Mouse (Mus musculus) neural tube, embryonic 11.5 days (tissue): ENCODE results near the gene Nek7. TPM values are rescaled to one million over a fixed set of nuclear protein-coding genes. Genes with fewer than 3 reads are reported as not detected.
A peak's percentile ranks its signal among the peaks of the same experiment; 100 is the strongest.

Experiments used
- ATAC-seq: fragments of 200-750 bp; cut with Nextera tagmentation; 2 replicates; pipeline ENCODE4 v1.8.0; 2017; ENCODE audit warnings: moderate number of reproducible peaks, mild to moderate bottlenecking, moderate TSS enrichment, moderate library complexity; ENCODE audit not compliant: insufficient read depth, low FRiP score, low TSS enrichment
- DNase-seq: peaks from one replicate; pipeline ENCODE4 v3.0.0-alpha.2; 2015; ENCODE audit warnings: low spot score
- H3K27ac ChIP-seq: fragments of 300-500 bp; sonication (generic); 2 replicates; pipeline ENCODE4 v1.5.1; 2014; ENCODE audit warnings: low read depth, mild to moderate bottlenecking, low read length
- H3K27me3 ChIP-seq: fragments of 300-500 bp; sonication (generic); 2 replicates; pipeline ENCODE4 v1.6.1; 2014; ENCODE audit warnings: mild to moderate bottlenecking, low read length, mixed read lengths; ENCODE audit not compliant: control insufficient read depth, insufficient read depth
- H3K36me3 ChIP-seq: fragments of 300-500 bp; sonication (generic); 2 replicates; pipeline ENCODE4 v1.6.1; 2014; ENCODE audit warnings: mild to moderate bottlenecking, low read length, moderate library complexity, mixed read lengths; ENCODE audit not compliant: control insufficient read depth, insufficient read depth
- H3K4me1 ChIP-seq: fragments of 300-500 bp; sonication (generic); 2 replicates; pipeline ENCODE4 v1.6.1; 2014; ENCODE audit warnings: low read length, mixed read lengths; ENCODE audit not compliant: control insufficient read depth, insufficient read depth
- H3K4me2 ChIP-seq: fragments of 300-500 bp; sonication (generic); 2 replicates; pipeline ENCODE4 v1.6.1; 2014; ENCODE audit warnings: low read depth, mild to moderate bottlenecking, moderate library complexity
- H3K4me3 ChIP-seq: fragments of 300-500 bp; sonication (generic); 2 replicates; pipeline ENCODE4 v1.5.1; 2014; ENCODE audit warnings: low read depth, low read length
- H3K9ac ChIP-seq: fragments of 300-500 bp; sonication (generic); 2 replicates; pipeline ENCODE4 v1.6.1; 2014; ENCODE audit warnings: mild to moderate bottlenecking, low read length
- H3K9me3 ChIP-seq: fragments of 300-500 bp; sonication (generic); 2 replicates; pipeline ENCODE4 v1.6.1; 2016; ENCODE audit warnings: low read length; ENCODE audit not compliant: control insufficient read depth
- WGBS: fragments of 180-500 bp; shearing (Covaris S2); extraction: QIAGEN DNeasy Blood & Tissue Kit; methylation state at CpG from one replicate; pipeline ENCODE4 v1.1.7; 2014; 5-methylcytosine and 5-hydroxymethylcytosine counted together
- polyA plus RNA-seq: library from polyadenylated mRNA; unstranded; fragments of >200 nt; fragmentation: Nextera tagmentation; extraction: Ambion mirVana; gene quantifications from 2 replicates; pipeline ENCODE4 v1.2.1, GENCODE M21; 2014

The Nek7 gene
- polyA plus RNA-seq, 1 experiment from 2014 or later = 23.4 TPM

DNA sequence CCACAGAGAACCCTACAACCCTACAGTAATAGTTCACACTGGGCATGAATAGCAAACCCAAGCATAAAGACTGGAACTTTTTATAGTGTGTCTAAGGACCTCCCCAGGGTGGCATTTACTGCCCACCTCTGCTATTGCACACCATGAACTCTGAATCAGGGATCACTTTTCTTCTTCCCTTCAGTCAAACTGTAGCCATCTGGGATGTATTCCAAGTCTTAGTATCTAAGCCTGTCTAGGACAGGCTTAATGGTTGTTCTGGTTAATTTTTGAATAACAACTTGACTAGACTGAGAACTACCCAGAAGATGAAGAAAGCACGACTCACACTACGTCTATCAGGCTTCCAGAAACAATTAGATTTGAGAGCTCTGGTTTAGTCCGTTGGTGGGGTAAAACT, 8.5 kb upstream of the Nek7 start:
- Histone ChIP-seq H3K4me3 (no peak overlapping the region), H3K27me3 (no peaks in the 10 kb centered on the region), H3K27ac (no peak overlapping the region), H3K9me3 (no peaks in the 10 kb centered on the region), H3K4me1 (no peaks in the 10 kb centered on the region), H3K36me3 (no peaks in the 10 kb centered on the region), H3K9ac (no peak overlapping the region), H3K4me2 (no peak overlapping the region)
- WGBS = 84% methylated on average over 3 of the region's 3 CpGs
- ATAC-seq = no peak
- DNase-seq = no peak

DNA sequence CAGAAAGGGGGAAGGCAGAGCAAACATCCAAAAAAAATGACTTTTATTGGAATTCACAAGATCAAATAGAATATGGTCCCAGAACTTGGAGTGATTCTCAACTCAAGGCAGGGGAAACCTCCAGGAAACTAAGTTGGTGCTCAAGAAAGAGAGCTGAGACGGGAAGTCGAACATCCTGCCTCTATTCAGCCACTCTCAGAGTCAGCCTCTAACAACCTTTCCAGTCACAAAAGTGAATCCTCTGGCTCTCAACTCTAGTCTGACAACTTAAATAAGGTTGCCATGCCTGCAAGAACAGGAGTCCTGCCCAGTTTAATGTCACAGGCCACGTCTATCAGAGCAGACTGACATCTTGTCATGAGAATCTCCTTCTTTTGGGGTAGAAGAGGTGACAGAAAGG, 7.9 kb upstream of the Nek7 start:
- H3K4me2 ChIP-seq = no peak overlapping the region
- no peaks in the 10 kb centered on the region for H3K9me3 ChIP-seq
- no peaks in the 10 kb centered on the region for H3K36me3 ChIP-seq
- no peaks in the 10 kb centered on the region for H3K4me1 ChIP-seq
- no peak overlapping the region for H3K27ac ChIP-seq
- no peak overlapping the region for H3K4me3 ChIP-seq
- DNase-seq = no peak
- 83% methylated on average over 3 of the region's 3 CpGs for WGBS
- ATAC-seq = no peak
- H3K27me3 ChIP-seq = no peaks in the 10 kb centered on the region
- H3K9ac ChIP-seq = no peak overlapping the region

DNA sequence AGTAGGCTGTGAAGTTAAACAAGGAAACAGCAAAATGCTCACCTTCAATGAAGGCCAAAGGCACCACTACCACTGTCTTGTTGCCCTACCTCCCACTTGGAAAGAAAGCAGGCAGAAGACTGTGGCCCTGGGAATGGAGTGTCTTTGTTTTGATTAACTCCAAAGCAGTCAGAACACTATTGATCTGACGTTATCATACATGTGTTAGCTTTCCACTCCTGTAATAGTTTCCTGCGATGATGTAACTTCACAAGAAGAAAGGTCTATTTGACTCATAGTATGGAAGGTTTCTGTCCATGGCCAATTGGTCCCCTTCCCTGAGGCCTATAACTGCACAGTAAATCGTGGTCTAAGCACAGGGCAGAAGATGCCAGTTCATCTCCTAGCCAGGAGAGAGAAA, 6.3 kb upstream of the Nek7 start:
- H3K36me3 ChIP-seq = no peaks in the 10 kb centered on the region
- no peak overlapping the region for H3K4me2 ChIP-seq
- no peak for ATAC-seq
- H3K4me3 ChIP-seq = no peak overlapping the region
- H3K27me3 ChIP-seq = no peaks in the 10 kb centered on the region
- DNase-seq = no peak
- 86% methylated on average over 3 of the region's 3 CpGs for WGBS
- H3K4me1 ChIP-seq = no peaks in the 10 kb centered on the region
- H3K9ac ChIP-seq = no peak overlapping the region
- H3K9me3 ChIP-seq = no peaks in the 10 kb centered on the region
- no peak overlapping the region for H3K27ac ChIP-seq

DNA sequence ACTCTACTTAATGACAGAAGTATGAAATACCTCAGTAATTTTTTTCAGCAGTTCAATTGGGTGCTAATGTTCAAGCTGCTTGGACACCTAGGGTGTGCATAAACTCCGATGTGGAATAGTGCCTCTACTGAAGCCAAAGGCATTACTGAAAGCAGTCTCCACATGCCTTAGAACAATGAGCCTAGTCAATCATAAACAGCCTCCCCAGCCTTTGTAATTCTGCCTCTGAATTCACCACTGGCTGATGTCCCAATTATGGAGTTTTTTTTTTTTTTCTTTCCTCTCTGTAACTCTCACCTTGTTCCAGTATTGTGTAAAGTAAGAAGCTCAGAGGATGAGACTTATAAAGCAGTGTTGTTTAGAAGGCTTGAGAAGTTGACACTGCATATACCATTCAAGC, 3.9 kb upstream of the Nek7 start:
- no peak for DNase-seq
- H3K9ac ChIP-seq = no peak overlapping the region
- H3K4me2 ChIP-seq = no peak overlapping the region
- H3K4me1 ChIP-seq = no peaks in the 10 kb centered on the region
- H3K9me3 ChIP-seq = no peaks in the 10 kb centered on the region
- no peak overlapping the region for H3K4me3 ChIP-seq
- H3K36me3 ChIP-seq = no peaks in the 10 kb centered on the region
- H3K27ac ChIP-seq = no peak overlapping the region
- WGBS = 41% methylated on average over 1 of the region's 1 CpGs
- no peak for ATAC-seq
- H3K27me3 ChIP-seq = no peaks in the 10 kb centered on the region

DNA sequence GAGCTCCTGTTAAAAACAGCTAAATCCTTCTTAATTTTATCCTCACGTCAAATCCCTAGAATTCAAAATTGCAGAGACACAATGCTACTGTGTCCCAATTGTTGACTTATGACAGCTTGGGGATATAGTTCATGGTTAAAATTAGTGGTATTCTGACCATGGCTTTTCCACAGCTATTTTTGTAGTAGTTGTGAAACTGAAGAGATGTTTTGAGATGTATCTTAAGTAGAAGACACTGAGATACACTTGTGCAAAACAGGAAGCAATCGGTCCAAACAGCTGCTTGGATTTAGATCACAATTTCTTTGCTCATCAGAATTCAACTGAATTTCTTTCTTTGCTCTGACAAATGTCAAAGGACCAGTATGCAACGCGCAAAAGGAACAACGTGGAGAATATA, 2.9 kb upstream of the Nek7 start:
- Histone ChIP-seq H3K36me3 (no peaks in the 10 kb centered on the region), H3K27me3 (no peaks in the 10 kb centered on the region), H3K9ac (no peak overlapping the region), H3K4me1 (no peaks in the 10 kb centered on the region), H3K27ac (no peak overlapping the region), H3K4me2 (no peak overlapping the region), H3K9me3 (no peaks in the 10 kb centered on the region), H3K4me3 (no peak overlapping the region)
- no peak for ATAC-seq
- 87% methylated on average over 5 of the region's 5 CpGs for WGBS
- DNase-seq = no peak

DNA sequence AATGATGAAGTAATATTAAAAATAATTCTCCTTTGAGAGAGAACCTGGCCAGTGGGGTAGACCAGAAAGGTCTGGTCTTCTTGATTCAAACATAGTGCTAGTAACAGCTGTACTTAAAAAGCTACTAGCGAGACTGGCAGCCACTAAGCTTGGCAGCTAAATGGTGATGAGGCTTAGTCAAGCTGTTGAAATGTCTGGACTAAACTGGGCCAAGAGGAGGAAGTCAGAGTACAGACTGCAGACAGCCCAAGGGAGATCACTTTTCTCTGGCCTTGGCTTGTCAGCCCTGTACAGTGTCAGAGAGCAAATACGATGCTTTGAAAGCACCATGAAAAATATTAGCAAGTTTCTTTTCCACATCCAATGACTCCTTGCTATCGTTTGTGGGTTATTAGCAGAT, 2.5 kb upstream of the Nek7 start:
- no peak overlapping the region for H3K9ac ChIP-seq
- H3K4me3 ChIP-seq = no peak overlapping the region
- no peak for ATAC-seq
- no peak overlapping the region for H3K4me2 ChIP-seq
- H3K4me1 ChIP-seq = no peaks in the 10 kb centered on the region
- H3K27me3 ChIP-seq = no peaks in the 10 kb centered on the region
- WGBS = 86% methylated on average over 3 of the region's 3 CpGs
- H3K9me3 ChIP-seq = no peaks in the 10 kb centered on the region
- DNase-seq = no peak
- H3K36me3 ChIP-seq = no peaks in the 10 kb centered on the region
- no peak overlapping the region for H3K27ac ChIP-seq

DNA sequence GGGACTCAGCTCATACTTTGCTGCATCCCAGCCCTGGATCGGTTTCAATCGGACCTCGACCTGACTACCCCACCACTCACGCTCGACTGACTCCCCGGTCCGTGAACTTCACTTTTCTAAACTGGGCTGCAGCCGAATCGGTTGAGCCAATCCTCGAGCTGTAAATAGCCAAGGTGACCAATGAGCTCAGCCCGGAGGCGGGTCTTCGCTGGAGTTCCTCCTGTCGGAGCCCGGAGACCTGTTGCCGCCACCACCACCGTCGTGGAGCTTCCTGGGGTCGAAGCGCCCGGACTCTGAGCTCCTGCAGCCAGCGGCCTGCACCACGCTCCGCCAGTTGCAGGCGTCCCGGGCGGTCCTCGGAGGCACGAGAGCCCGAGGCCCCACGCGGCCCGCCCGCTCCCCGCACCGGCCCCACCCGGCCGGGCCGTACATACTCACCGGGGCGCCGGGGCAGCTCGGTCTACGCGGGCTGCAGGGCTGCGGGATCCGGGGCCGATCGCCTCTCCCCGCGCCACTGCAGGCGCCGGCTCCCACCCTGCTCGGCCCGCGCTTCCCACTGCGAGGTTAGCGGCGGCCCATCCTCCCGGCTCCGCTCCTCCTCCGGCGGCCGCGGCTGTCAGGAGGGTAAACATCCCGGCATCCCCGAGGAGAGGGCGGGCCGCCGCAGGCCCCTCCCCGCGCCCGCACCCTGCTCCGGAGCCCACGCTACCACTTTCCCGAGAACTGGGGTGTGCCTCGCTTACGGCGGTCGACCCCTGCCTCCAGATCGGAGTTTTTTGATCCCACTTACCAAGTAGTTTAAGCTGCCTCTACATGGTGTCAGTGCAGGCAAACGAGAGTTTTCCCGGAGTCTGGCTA, 598 bp downstream of the Nek7 start:
- Histone ChIP-seq H3K4me2 (peak overlapping the region; percentile 41), H3K4me1 (no peaks in the 10 kb centered on the region), H3K27me3 (no peaks in the 10 kb centered on the region), H3K9ac (peak overlapping the region; percentile 79), H3K9me3 (no peaks in the 10 kb centered on the region), H3K4me3 (peak overlapping the region; percentile 95), H3K36me3 (no peaks in the 10 kb centered on the region), H3K27ac (peak overlapping the region; percentile 83)
- peak; percentile 94 for DNase-seq
- peak; percentile 96 for ATAC-seq
- WGBS = under 1% methylated on average over 80 of the region's 83 CpGs

DNA sequence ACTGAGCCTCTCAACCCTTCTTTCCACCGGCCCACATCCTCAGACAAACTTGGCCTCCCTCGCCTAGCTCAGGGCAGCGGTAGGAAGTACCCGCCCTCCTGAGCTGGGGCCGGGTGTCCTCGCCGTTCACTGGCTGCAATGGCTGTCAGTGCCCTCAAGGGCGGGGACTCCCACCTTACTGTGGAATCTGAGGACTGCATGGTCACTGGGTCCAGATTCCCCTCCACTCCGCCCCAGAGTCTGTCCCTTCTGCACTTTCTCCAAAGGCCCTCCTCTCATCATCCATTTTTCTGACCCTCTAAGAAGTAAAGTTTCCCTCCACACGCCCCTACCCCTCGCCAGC, 2.0 kb downstream of the Nek7 start:
- H3K4me3 ChIP-seq = peak overlapping the region; percentile 95
- no peaks in the 10 kb centered on the region for H3K36me3 ChIP-seq
- no peaks in the 10 kb centered on the region for H3K4me1 ChIP-seq
- H3K9ac ChIP-seq = peak overlapping the region; percentile 22; the same call in 1 of the 2 replicates
- under 1% methylated on average over 11 of the region's 11 CpGs for WGBS
- H3K4me2 ChIP-seq = peak overlapping the region; percentile 41
- H3K9me3 ChIP-seq = no peaks in the 10 kb centered on the region
- peak; percentile 86 for DNase-seq
- ATAC-seq = peak; percentile 80
- H3K27me3 ChIP-seq = no peaks in the 10 kb centered on the region
- H3K27ac ChIP-seq = no peak overlapping the region

DNA sequence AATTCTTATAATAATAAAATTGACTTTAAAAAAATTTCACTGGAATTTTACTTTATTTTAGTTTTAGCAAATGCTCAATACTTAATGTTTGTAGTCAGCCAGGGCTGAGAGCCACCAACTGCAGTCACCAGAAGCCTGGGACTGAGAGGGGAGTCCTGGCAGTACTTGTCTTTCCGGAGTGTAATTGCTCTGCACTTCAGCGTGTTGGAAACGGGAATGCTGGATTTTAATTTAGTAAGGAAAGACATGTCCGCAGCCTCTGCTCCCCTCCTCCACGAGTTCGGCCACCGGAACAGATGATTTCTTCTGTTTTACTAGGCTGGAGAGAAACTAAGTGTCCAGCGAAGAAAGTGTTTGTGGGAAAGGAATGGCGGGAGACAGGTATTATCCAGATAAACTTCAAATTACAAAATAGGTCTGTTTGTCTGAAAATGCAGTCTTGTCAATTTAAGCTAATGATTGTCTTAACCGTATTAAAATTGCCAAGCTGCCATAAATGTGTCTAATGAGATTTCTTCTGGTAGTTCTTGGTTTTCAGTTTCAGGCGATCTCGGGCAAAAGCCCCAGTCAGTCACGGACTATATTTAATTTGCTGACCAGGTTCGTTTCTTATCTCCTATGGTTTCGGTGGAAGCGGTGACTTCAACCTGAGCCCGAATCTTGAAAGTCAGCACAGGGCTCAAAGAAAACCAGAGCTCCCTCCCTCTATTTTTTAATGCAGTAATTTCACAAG, 2.5 kb downstream of the Nek7 start:
- peak overlapping the region; percentile 95 for H3K4me3 ChIP-seq
- H3K9me3 ChIP-seq = no peaks in the 10 kb centered on the region
- no peak overlapping the region for H3K27ac ChIP-seq
- H3K27me3 ChIP-seq = no peaks in the 10 kb centered on the region
- no peaks in the 10 kb centered on the region for H3K4me1 ChIP-seq
- 23% methylated on average over 17 of the region's 17 CpGs for WGBS
- peak overlapping the region; percentile 41 for H3K4me2 ChIP-seq
- DNase-seq (no peak), ATAC-seq (no peak)
- peak overlapping the region; percentile 22; the same call in 1 of the 2 replicates for H3K9ac ChIP-seq
- H3K36me3 ChIP-seq = no peaks in the 10 kb centered on the region
